Mouse (Mus musculus): ENCODE measurements around the gene Cfap126.

DNA sequence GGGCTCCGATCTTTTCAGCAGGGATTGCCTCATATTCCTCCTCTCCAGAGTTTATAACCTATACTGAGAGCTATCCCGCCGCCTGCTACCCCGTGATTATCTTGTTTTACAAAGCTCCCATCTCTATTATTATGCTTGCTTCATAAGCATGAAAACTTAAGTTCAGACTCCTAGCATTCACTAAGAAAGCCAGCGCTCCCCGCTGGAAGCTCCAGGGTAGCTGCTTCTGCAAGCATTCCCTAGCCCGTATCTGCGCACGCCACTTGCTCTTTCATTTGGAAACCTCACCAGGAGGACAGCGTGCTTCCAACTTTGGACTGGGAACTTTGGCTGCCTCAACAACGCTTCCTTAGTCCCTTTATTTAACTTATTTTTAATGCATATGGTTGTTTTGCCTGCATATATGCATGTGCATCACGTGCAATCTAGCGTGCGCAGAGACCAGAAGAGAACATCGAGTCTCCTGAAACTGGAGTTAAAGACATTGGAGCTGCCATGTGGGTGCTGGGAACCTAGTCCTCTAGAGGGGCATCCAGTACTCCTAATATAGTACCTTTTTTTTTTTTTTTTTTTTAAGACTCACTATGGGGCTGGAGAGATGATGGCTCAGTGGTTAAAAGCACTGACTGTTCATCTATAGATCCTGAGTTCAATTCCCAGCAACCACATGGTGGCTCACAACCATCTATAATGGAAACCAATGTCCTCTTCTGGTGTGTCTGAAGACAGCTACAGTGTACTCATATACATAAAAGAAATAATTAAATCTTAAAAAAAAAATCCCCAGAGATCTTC, 1.7 kb upstream of the Cfap126 start:
- TF ChIP-seq CTCF (IDR thresholded peaks at IDR 0.05; ENCODE audit: control insufficient read depth, insufficient read depth, insufficient read length): no peak
- no peak for TF ChIP-seq USF1 (IDR thresholded peaks at IDR 0.05; ENCODE audit: low read depth)
- no peak for TF ChIP-seq MAX (IDR thresholded peaks at IDR 0.05)
- TF ChIP-seq MYOD1 (IDR thresholded peaks at IDR 0.05; ENCODE audit: control insufficient read depth, insufficient read length, low read depth): no peak
- no peak for TF ChIP-seq FOSL1 (IDR thresholded peaks at IDR 0.05; ENCODE audit: insufficient read depth, low read length, poor library complexity, severe bottlenecking)
